Mouse (Mus musculus) T-cell, adult 2 months (primary cell): ENCODE measurements around the gene Prr5l.

Source experiments
- DNase-seq: peaks from one replicate; pipeline ENCODE4 v3.0.0; 2022; ENCODE audit warnings: low spot score

The Prr5l gene

DNA sequence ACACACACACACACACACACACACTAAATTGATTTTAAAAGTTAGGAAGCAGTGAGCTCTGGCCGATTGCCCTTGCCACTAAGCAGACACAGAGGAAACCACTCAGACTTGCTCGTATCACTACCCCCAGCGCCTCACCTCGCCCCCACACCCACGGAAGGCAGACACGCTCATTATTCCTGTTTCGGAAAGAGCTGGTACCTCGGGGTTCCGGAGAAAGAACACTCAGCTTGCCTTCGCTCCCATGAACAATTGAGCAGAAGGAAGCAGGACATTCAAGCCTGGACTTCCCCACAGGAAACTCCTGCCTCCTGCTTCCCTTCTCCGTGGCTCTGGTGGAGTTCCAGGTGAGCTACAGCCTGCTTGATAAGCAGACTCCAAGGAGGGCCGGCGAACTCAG is 60.0 kb downstream of the Prr5l start:
- DNase-seq: no peak

DNA sequence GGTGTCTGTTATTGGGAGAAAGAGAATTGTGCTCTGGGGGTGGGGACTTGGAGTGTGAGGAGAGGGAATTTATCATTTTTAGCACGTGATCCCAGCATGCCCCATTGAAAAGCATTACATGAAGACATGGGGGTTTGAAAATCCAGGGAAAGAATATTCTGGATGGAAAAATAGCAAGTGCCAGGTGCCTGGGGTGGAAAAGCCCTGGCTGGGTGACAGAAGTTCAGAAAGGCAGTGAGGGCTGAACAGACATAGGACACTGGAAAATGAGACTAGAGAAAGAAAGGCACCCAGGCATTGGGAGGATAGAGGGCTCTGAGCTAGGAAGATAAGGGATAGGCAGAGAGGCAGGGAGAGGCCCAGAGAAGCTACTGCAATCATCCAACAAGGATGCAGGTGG is 62.0 kb downstream of the Prr5l start:
- no peak for DNase-seq

DNA sequence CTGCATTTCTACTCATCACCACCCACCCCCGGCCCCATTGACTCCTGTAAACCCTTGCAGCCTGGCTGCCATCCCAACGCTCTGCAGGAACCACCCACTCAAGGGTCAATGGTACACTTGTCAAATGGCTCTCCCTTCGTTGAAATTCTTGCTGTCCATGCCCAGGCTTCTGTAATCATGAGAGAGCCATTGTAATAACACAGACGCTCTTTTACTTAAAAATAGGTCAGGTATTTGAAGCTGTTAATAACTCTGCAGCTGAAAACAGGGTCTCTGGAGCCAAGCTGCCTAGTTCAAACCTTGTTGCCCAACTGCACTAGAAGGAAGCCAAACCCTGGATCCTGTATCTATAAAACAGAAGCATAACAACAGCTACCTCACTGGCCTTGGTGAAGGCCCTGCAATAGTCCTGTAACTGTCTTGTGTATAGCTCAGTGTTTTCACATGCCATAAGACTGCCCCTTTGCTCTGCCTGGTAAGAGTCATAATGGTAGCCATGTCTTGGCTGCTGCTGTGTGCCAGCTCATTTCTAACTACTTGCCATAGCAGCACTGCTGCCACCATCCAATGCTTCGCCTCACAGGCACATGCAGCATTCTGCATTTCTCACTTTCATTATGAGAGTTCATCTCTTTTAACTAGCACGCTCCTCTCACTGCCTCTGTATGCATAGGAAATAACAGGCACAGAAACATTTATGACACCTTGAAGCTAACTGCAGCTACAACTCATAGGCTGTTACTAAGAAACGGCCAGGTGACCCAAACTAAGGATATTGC is 63.7 kb downstream of the Prr5l start:
- no peak for DNase-seq

DNA sequence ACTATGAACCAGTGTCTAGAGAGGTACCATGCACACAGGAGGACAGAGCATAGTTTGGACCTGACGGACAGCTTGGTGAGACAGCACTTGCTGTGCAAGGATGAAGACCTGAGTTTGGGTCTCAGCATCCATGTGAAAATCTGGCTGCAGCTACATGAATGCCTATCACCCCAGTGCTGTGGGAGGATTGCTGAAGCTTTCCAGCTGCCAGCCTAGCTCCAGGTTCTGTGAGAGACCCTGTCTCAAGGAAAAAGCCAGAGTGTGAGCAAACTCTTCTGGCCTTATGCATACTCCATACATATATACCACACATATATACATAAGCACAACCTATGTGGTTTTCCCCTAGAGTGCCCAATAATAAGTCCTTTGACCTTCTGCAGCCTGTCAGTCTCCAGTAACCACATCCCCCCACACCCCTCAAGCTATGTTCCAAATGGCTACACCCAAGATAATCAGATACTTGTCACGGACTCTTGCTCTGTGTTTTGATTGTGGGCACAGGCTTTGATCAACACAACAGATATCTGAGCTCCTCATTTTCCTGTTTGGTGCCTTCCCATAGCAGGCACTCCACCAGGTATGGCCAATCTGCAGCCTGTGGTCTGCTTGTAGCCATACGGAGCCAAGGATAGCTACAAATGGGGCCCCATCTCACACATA is 66.0 kb downstream of the Prr5l start:
- no peak for DNase-seq

DNA sequence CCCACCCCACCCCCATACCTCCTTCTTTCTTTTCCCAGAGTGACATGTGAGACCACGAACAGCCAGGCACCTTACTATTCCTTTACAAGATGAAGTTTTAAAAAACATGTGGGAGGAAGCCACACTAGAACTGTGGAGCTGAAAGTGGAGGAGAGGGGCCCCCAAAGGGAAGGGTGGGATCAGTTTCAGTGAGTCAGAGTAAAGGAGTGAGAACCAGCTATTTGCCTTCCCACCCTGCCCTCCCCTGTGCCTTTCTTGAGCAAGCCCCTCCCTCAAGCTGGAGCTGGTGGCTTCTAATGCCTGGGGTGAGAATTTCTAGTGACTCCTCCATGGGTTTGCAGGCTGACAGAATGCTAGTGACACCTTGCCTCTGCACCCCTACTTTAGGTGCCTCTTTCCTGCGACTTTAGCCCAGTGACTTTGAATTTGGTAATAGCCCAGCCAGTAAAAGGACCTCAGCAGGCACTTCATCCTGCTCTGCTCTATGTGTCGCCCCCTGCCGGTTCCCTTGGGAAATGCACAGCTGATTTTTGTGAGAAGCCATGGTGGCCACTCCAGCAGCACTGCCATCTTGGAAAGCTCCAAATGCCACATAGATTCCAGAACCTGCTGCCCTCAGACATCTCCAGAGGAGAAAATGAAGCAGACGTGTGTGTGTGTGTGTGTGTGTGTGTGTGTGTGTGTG is 67.4 kb downstream of the Prr5l start:
- peak; percentile 16 for DNase-seq

DNA sequence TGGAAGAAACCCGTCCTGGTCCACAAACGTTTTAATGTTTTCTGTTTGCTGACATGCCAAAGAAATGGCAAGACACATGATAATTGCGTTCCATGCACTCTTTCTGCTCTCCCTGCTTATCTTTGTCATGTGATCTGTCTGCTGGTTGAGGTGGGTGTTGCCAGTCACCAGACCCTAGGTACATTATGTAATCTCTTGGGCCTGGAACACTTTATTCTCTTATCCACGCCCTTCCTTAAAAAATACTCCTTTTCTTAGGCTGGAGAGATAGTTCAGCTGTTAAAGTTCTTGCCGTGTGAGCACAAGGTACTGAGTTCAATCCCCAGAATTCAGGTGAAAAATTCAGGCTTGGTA is 68.6 kb downstream of the Prr5l start:
- DNase-seq: no peak

DNA sequence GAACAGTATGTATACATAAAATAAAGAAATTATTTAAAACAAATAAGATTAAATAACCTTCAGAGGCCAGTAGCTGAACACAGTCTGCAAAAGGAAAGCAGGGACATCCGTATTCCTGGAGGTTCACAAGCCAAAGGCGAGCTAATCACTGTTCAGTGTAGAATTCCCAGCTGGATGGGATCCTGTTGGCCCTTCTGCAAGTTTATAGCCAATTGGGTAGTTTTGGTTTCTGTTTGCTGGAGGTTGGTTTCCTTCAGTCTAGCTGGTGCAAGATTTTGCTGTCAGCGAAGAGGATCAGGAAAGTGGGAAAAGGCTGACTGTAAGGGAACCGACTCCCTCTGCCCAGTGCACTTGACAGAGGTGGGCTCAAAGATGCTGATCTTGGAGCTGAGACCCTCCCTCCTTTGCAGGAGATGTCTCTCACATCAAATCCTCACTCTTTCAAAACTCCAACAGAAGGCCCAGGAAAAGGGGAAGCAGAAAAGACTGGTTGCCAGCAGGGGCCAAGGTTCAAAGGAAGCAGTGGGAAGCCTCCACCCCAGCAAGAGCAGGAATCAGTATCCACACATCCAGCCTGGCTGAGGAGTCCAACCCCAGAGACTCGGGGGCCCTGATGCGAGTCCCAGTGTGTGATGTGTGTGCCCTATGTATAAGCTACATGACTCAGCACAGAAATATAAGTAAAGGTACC is 69.1 kb downstream of the Prr5l start:
- no peak for DNase-seq

DNA sequence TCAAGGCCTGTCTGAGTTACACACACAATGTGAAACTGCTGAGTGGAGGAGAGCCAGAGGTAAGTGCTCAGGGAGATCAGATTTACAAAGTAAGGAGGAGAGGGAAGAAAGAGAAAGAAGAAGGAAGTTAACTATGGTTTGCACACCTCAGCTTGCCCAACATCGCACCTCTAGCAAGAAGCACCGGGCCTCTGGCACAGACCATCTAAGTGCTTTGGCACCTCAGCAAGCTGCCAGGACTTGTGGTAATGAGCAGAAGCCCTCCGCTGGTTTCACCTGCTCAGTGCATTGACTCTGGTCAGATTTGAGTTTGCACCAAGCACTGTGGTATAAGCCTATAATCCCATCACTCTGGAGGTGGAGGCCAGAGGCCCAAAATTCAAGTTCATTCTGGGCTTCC is 70.9 kb downstream of the Prr5l start:
- no peak for DNase-seq

DNA sequence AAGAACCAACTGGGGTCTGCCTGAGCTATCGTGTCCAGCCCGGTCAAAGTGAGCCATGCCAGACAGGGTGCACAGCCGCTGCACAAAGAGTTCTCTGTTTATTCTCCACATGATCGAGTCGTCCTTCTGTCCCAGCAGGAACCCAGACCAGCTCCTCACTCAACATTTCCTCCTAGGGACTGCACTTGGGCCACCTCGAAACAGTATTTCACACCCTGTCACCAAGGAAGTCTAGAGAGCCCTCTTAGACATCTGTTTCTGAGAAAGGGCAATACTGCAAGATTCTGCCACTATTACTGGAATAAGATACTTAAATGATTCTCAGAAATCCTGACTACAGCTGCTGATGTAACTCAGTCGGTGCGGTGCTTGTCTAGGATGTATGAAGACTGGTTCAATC is 72.1 kb downstream of the Prr5l start:
- no peak for DNase-seq

DNA sequence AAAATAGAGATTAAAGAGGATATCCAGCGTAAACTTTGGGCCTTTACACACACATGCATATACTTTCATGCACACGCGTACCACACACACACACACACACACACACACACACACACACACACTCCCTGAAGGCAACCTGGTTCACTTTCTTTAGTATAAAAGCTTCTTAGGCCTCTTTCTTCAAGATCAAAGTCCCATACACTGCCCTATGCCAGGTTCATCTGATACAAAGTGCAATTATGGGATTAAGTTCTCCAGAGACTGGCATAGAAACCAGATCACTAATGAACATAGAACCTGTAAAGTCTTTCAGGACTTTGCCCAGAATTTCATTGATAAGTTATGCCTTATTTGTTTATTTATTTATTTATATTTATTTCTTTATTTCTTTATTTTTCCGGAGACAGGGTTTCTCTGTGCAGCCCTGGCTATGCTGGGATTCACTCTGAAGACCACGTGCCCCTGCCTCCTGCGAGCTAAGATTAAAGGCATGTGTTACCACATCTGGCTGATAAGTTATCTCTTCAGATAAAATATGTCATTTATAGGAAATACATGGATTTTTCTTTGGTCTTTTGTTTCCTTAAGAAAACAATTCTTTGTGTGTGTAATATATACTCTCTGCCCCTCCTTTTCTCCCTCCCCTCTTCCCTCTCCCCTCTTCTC is 73.1 kb downstream of the Prr5l start:
- DNase-seq: no peak

DNA sequence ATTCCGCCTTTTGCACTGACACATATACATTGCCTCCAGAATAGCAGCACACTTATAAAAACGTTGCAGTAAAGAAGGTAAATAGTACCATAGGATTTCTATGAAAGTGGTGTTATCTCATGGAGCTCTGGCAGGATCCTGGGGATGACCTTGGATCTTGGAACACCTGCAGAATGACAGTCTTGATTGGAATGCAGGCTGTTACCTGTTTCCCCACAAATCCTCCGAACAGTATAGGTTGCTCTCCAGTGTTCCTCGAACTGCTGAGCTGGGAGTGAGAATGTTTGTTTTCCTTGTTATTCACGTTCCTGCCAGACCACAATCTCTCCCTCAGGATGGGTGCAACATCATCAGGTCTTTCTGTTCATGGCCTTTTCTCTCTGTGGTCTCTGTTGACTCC is 75.1 kb downstream of the Prr5l start:
- no peak for DNase-seq

DNA sequence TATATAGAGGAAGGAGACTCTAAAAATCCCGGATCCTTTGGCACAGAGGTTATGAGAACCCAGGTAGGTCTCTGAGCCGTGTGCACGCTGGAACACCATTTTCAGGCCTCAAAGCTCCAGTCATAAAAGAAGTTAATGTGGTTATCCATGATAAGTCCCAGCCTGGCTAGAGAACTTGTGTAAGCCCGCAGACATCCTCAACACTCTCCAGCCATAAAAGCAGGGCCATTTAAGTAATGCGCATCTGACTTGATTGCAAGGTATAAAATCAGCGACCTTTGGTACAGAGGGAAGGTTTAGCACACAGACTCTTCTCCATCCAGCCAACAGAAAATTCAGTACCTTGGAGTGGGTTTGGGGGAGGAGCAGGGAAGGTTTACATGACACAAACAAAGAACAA is 80.6 kb downstream of the Prr5l start:
- DNase-seq: no peak

DNA sequence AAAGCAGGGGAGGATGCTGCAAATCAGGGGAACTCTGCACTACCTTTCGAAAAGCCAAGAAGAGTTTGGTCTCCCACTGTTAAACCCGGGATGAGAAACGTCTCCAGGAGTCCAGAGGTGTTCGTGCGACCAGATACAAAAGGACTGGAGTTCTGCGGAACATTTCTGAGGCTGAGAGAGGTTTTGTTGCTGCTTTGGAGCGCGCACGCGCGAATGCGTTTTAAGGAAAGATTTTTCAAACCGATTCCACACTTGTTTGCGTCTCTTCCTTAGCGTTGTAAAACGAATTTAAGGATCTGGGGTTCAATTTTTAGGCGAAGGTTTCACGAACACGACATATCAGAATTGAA is 85.0 kb downstream of the Prr5l start:
- DNase-seq: no peak

DNA sequence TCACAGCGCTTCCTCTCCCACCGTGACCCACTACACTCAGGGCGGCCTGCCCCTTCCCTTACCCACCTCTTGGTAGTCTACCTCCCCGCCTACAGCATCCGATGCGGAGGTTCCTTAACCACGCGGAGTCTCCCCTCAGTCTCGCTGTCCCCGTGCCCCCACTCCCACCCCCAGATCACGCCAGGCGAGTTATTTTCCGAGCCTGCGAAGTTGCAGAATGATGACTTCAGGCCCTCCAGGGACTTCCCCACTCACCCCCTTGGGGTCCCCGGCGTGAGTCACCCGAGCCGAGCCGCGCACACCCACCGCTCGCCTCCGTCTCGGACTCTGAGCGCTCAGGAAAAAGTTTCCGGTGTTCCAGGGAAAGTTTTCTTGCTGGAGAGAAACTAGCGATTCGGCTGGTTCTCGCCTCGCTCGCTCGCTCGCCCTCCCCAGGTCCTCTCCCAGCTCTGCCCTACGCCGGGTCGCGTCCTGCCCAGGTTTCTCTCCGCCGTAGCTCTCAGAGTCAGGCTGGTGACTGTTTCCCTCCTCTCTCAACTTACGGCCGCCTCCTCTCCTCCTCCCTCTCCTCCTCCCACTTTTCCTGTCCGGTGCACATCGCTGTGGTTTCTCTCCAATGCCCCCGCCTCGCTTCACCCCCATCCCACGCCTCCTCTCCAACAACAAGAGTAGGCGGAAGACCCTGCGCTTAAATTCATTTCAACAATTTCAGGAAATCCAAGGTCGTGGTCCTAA is 85.5 kb downstream of the Prr5l start:
- no peak for DNase-seq

DNA sequence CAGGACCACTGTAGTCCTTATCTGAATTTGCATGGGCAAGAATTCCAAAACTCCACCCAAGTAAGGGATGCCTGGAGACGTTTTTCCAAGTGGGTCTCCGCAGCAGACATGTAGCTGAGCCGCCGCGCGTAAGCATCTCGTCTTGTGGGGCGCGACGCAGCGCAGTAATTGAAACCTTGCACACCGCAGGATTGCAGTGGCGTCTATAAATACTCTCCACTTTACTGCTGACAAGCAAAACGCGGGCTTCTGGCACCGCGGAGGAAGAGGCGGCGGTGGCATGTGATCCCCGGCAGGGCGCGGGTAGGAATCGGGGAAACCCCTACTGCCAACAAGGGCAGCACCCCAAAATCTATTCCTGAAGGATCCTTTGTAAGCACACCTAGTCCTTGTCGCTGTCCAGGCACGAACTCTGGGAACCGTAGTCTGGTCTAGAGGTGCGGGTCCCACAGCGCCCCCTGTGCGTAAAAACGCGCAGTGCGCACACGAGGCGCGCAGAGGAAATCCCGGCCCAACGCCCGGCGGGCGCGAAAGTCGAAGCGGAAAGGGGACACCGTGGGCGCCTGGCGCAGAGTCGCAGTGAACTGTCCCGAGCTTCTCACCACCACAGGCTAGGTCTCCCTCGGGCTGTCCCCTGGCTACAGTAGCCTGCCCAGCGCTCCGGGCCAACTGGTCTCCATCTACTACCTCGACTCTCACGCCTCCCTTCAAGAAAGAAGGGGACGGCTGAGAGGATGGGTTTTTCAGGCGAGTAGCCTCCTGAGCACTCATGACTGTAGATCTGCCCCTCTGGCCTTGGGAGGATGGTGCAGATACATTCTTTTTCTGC is 86.3 kb downstream of the Prr5l start:
- DNase-seq: peak; percentile 32

DNA sequence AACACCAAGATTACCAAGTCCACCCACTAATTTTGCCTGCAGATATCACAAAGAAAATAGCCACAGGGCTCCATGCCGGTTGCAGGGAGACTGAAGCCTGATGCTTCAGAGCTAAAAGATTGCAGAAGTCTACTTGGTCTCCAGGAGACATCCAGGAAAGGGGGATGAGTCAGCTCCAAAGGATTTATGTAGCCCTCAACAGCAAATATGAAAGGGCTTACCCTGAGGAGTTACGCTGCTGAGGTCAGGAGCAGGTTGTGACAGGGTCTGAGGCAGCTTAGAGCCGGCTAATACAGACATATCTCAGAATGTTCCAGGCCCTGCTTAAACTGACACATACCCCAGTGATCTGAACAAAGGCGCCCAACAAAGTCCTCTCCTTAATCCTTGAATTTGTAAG is 90.7 kb downstream of the Prr5l start:
- DNase-seq: no peak

DNA sequence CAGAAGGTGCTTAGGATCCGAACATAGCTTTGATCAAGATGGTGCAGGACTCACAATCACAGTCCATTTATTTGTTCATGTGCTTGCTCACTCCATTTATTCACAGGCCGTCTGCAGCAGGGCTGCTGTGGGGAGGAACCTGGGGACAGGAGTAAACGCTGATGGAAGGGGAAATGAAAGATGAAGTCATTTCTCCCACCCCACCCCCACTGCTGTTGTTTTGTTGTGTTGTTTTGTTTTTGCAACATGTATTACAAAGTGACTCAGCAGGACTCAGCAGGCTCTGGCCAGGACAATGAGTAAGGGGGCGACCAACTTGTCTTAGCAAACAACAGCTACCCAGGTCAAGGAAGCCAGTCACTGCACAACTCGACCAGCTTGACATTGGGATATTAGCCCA is 99.6 kb downstream of the Prr5l start:
- DNase-seq: no peak

DNA sequence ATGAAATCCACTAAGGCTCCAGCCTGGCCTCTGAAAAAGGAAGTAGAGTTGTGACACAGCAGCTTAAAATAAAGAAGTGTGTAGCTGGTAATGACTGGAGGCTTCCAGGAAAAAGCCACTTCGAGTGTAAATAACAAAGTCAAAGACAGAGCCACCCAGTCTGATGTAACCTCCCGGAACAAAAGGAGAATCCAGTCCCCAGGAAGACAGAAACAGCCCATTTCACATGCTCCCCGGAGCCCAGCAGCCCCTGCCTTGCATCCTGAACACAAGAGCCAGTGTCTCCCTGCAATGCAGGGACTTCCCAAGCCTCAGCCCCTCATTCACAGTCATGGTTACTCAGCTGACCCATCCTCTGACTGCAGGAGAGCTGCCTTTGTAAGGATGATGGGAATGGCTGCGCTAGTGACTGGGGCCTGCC is 101.5 kb downstream of the Prr5l start:
- DNase-seq: no peak

DNA sequence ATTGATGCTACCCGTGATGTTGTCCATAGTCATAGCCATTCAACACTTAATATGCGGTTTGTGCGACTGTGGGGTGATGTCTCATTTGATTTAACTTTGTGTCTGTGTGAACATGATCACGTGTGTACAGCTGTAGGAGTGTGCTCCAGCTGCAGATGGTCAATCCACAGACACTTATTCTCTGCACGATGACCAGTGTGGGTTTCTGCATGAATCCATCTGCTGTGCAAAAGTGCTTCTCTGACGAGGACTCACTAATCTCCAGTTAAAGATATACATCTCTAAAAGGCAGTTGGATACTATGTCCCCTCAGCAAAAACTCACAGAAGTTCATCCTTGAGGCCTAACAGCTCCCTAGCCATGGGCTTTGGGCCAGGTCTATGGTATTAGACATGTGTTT is 104.7 kb downstream of the Prr5l start:
- no peak for DNase-seq

DNA sequence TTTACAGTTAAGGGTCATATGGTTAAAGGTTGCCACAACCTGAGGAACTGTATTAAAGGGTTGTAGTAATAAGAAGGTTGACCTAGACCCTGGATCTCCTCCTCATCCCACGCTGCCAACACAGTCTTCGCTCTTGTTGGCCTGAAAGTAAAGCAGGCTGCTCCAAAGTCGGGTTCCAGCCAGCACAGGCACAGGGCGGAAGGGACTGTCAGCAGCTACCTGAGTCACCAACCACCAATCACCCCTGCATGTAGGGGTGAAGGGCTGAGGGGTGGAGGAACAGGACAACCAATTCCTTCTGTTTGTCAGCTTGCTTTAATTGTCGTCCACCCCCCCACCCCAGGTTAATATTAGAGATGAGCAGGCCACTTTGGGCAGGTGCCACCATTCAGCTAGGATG is 119.3 kb downstream of the Prr5l start:
- DNase-seq: no peak

DNA sequence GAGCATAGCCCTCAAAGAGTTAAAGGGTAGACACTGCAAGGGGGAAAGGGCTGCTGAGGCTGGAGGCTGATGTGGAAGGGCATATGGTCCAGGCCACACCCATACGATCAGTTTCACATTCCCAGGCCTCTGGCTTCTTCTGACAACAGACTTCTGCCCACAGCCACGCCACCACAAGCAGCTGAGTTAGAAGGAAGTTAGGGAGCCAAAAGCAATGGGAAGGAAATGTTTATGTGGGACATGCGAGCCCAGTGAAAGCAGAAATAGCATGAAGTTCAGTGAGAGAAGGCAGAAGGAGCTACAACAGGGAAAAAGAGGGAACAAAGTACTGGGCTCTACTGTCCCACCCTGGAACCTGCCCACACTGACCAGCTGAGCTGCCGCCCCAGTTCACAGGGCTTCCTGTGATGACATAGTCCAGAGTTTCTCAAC is 119.9 kb downstream of the Prr5l start:
- no peak for DNase-seq
